Mouse (Mus musculus) heart, adult 8-10 months (tissue): Measurements from ENCODE around the gene H2afy2. TPM values are rescaled to one million over a fixed set of nuclear protein-coding genes. Genes with fewer than 3 reads are reported as not detected.

Source experiments
- DNase-seq: peaks from one replicate; pipeline ENCODE4 v3.0.0; 2022; ENCODE audit warnings: low spot score
- total RNA-seq, 4 experiments: library from RNA; stranded (reverse); gene quantifications; 2 replicates each; pipeline ENCODE4 v1.2.4; 2022

H2afy2 gene
- total RNA-seq = 1 to 10 TPM; 3.7 to 5.2 (median 4.6) TPM

- peak; percentile 31 for DNase-seq
These were observed at the start of gene H2afy2 for GRCm38 (mm10) chr10:61783621-61784251. TSS of gene H2afy2 (minus strand) at chr10:61784147.

- no peak for DNase-seq
These were observed 48.8 kb upstream of the H2afy2 start for GRCm38 (mm10) chr10:61832713-61833112.

- DNase-seq = no peak
These were observed 47.8 kb upstream of the H2afy2 start for GRCm38 (mm10) chr10:61831741-61832140.

- no peak for DNase-seq
These were observed 47.3 kb upstream of the H2afy2 start for GRCm38 (mm10) chr10:61831251-61831650.

- DNase-seq = no peak
These were observed 46.9 kb upstream of the H2afy2 start for GRCm38 (mm10) chr10:61830817-61831216.

GRCm38 (mm10) chr10:61829046-61829445 is 45.1 kb upstream of the H2afy2 start:
- no peak for DNase-seq

- no peak for DNase-seq
These were observed 44.3 kb upstream of the H2afy2 start for GRCm38 (mm10) chr10:61827950-61828936.

- no peak for DNase-seq
These were observed 42.9 kb upstream of the H2afy2 start for GRCm38 (mm10) chr10:61826753-61827435.

GRCm38 (mm10) chr10:61825979-61826752 is 42.2 kb upstream of the H2afy2 start:
- no peak for DNase-seq

GRCm38 (mm10) chr10:61825536-61825935 is 41.6 kb upstream of the H2afy2 start:
- DNase-seq = no peak

- no peak for DNase-seq
These were observed 39.8 kb upstream of the H2afy2 start for GRCm38 (mm10) chr10:61823731-61824115.

GRCm38 (mm10) chr10:61822968-61823730 is 39.2 kb upstream of the H2afy2 start:
- no peak for DNase-seq

- no peak for DNase-seq
These were observed 36.1 kb upstream of the H2afy2 start for GRCm38 (mm10) chr10:61820050-61820449.

- no peak for DNase-seq
These were observed 28.0 kb upstream of the H2afy2 start for GRCm38 (mm10) chr10:61811987-61812386.

- DNase-seq = no peak
These were observed 14.2 kb upstream of the H2afy2 start for GRCm38 (mm10) chr10:61798133-61798576.

GRCm38 (mm10) chr10:61795458-61795857 is 11.5 kb upstream of the H2afy2 start:
- no peak for DNase-seq

GRCm38 (mm10) chr10:61794971-61795370 is 11.0 kb upstream of the H2afy2 start:
- DNase-seq = no peak

GRCm38 (mm10) chr10:61793015-61793414 is 9.1 kb upstream of the H2afy2 start:
- no peak for DNase-seq

GRCm38 (mm10) chr10:61788499-61788898 is 4.6 kb upstream of the H2afy2 start:
- no peak for DNase-seq

GRCm38 (mm10) chr10:61787541-61788313 is 3.8 kb upstream of the H2afy2 start:
- DNase-seq = no peak
